Mouse (Mus musculus) gastrocnemius, postnatal 10 days (tissue): ENCODE measurements at regions not wholly inside any gene's neighbourhood (a gene's known extent, or its start where the extent isn't known, plus 50 kb on each side); places are given as distances from the start of the nearest gene placed in this dataset.

Experiments
- DNase-seq: peaks from one replicate; pipeline ENCODE4 v3.0.0; 2021; ENCODE audit warnings: mixed read lengths

DNA sequence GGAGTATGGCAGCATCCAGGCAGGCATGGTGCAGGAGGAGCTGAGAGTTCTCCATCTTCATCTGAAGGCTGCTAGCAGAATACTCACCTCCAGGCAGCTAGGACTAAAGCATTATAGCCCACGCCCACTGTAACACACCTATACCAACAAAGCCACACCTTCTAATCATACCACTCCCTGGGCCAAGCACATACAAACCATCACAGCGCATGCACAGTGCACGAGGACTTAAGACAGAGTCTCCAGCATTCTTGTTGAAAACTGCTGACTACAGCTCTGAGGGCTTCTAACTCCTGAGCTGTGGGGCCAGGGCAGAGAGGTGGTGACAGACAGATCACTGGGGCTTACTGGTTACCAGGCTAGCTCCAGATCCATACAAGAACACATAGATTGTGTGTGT lies 68.0 kb upstream of the Cnot2 start:
- no peak for DNase-seq

DNA sequence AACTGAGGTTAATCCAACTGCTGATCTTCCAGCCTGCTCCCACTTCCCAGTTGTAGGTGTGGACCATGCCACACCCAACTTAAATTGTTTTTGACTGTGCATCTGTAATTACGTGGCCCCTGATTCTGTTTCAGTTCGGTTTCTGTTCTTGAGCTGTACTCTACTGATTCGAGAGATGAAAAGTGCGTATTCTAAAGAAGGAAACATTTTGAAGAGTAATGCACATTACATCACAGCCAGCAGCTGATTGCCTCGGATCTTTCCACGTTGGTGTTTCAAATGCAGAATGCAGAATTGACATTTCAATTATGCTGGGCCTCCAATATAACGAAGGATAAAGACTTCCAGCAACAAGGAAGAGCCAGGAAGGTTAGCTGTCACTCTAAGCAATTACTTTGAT lies 64.7 kb upstream of the Cnot2 start:
- DNase-seq: no peak

DNA sequence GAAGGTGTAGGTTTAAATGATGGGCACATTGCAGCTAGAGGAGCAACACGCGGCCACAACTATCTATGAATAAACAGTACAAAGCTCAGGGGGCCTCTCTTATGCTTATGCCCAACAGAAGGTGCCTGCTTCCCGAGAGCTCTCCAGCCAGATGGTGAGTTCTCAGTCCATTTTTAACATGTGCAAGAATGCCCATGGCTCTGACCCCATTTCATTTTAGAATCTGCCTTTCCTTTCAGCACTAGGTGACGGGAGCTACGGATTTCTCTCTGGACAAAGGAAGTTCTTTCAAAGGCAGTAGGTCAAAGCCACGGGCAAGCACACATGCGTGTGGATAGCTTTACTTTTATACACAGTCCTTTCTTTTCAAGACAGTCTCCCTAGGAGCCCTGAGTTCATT lies 64.3 kb upstream of the Cnot2 start:
- no peak for DNase-seq

DNA sequence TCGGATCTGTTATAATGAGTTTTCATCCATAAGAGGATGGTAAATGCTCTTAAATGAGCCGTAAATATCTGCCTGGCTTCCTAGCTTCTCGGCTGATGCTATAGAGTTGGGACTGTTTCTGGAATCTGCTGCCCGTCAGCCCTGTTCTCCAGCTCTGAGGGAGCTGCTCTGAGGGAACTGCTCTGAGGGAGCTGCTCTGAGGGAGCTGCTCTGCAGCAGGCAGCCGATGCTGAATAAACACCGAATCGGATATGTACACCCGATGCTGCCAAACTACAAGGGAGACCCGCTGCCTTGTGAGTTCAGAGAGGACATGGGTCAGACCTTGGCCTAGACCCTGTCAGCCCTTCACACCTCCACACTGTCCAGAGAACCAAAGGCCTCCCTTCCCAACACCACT lies 63.8 kb upstream of the Cnot2 start:
- DNase-seq: no peak
